Mouse (Mus musculus) limb, embryonic 14.5 days (tissue): ENCODE data around the gene Ccl22. TPM values are rescaled to one million over a fixed set of nuclear protein-coding genes. Genes with fewer than 3 reads are reported as not detected.

Experiments used
- ATAC-seq: fragments of 200-750 bp; cut with Nextera tagmentation; 2 replicates; pipeline ENCODE4 v1.8.0; 2017; ENCODE audit warnings: low read depth, moderate number of reproducible peaks, moderate TSS enrichment; ENCODE audit not compliant: low FRiP score
- DNase-seq: peaks from one replicate; pipeline ENCODE4 v3.0.0-alpha.2; 2015; ENCODE audit warnings: low spot score
- H3K27ac ChIP-seq: fragments of 300-500 bp; sonication (generic); replicated peaks from 2 replicates; pipeline ENCODE4 v1.5.1; 2014; ENCODE audit warnings: low read depth, mild to moderate bottlenecking, low read length, moderate library complexity, mixed read lengths
- H3K27me3 ChIP-seq: fragments of 300-500 bp; sonication (generic); 2 replicates; pipeline ENCODE4 v1.6.1; 2014; ENCODE audit warnings: low read length, mixed read lengths; ENCODE audit not compliant: control insufficient read depth, insufficient read depth
- H3K36me3 ChIP-seq: fragments of 300-500 bp; sonication (generic); 2 replicates; pipeline ENCODE4 v1.6.1; 2014; ENCODE audit warnings: mild to moderate bottlenecking, low read length, moderate library complexity, mixed read lengths; ENCODE audit not compliant: control insufficient read depth, insufficient read depth
- H3K4me1 ChIP-seq: fragments of 300-500 bp; sonication (generic); 2 replicates; pipeline ENCODE4 v1.6.1; 2014; ENCODE audit warnings: antibody characterized with exemption, low read length, mixed read lengths; ENCODE audit not compliant: control insufficient read depth, insufficient read depth
- H3K4me2 ChIP-seq: fragments of 300-500 bp; sonication (generic); replicated peaks from 2 replicates; pipeline ENCODE4 v1.6.1; 2014; ENCODE audit warnings: low read depth, mild to moderate bottlenecking, low read length, moderate library complexity; ENCODE audit not compliant: severe bottlenecking
- H3K4me3 ChIP-seq: fragments of 300-500 bp; sonication (generic); replicated peaks from 2 replicates; pipeline ENCODE4 v1.5.1; 2014; ENCODE audit warnings: low read length
- H3K9ac ChIP-seq: fragments of 300-500 bp; sonication (generic); 2 replicates; pipeline ENCODE4 v1.6.1; 2014; ENCODE audit warnings: mild to moderate bottlenecking, low read depth, low read length, moderate library complexity; ENCODE audit not compliant: severe bottlenecking
- H3K9me3 ChIP-seq: fragments of 300-500 bp; sonication (generic); 2 replicates; pipeline ENCODE4 v1.6.1; 2016; ENCODE audit warnings: low read length; ENCODE audit not compliant: control insufficient read depth
- POLR2A ChIP-seq: fragments of 200-500 bp; IDR thresholded peaks from 2 replicates; pipeline ENCODE4 v1.8.0; 2012; ENCODE audit warnings: inconsistent platforms, mild to moderate bottlenecking, moderate library complexity, borderline replicate concordance; ENCODE audit not compliant: insufficient read depth, insufficient read length; ENCODE audit errors: extremely low read depth
- WGBS: fragments of 180-500 bp; shearing (Covaris S2); extraction: QIAGEN DNeasy Blood & Tissue Kit; methylation state at CpG from one replicate; pipeline ENCODE4 v1.1.7; 2014; 5-methylcytosine and 5-hydroxymethylcytosine counted together
- polyA plus RNA-seq, 2 experiments: library from polyadenylated mRNA; depleted of rRNA in 1 of 2; stranded (reverse) in 1 of 2; unstranded in 1 of 2; fragments of >200 nt; fragmentation: Nextera tagmentation in 1 of 2; extraction: Ambion mirVana in 1 of 2; gene quantifications; 2 replicates each; pipeline versions ENCODE4 v1.2.1 to v1.2.3; 2012 to 2014

Ccl22 gene
- polyA plus RNA-seq, 2 experiments, result 0.14 TPM; not detected in 1

- Histone ChIP-seq H3K9me3 (no peaks in the 10 kb centered on the region), H3K27me3 (no peaks in the 10 kb centered on the region), H3K4me1 (no peaks in the 10 kb centered on the region), H3K27ac (no peak overlapping the region), H3K4me2 (no peak overlapping the region), H3K9ac (no peak overlapping the region), H3K4me3 (no peak overlapping the region), H3K36me3 (no peaks in the 10 kb centered on the region)
- DNase-seq, result no peak
- 73% methylated on average over 9 of the region's 9 CpGs for WGBS
- no peak for ATAC-seq
- TF ChIP-seq POLR2A, result no peak
Measured at GRCm38 (mm10) chr8:94744972-94745371, 418 bp upstream of the Ccl22 start.

DNA sequence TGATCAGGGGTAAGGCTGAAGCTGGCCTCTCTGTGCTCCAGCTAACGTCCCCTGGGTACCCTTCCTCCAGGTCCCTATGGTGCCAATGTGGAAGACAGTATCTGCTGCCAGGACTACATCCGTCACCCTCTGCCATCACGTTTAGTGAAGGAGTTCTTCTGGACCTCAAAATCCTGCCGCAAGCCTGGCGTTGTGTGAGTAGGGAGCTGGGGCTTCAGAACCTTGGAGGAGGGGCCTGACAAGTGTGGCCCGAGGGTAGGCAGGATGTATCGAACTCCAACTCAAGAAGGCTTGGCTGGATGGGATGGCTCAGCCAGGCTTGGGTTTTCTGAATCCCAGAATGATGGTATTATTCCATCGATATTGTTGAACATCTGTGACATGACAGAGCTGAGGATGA, 1.4 kb downstream of the Ccl22 start:
- H3K4me3 ChIP-seq, result no peak overlapping the region
- no peak overlapping the region for H3K27ac ChIP-seq
- no peak for ATAC-seq
- TF ChIP-seq POLR2A, result no peak
- no peaks in the 10 kb centered on the region for H3K36me3 ChIP-seq
- 81% methylated on average over 8 of the region's 8 CpGs for WGBS
- H3K9me3 ChIP-seq, result no peaks in the 10 kb centered on the region
- no peaks in the 10 kb centered on the region for H3K27me3 ChIP-seq
- H3K9ac ChIP-seq, result no peak overlapping the region
- no peak for DNase-seq
- H3K4me2 ChIP-seq, result no peak overlapping the region
- H3K4me1 ChIP-seq, result no peaks in the 10 kb centered on the region

GRCm38 (mm10) chr8:94748363-94748762, 3.0 kb downstream of the Ccl22 start:
- no peak overlapping the region for H3K4me2 ChIP-seq
- ATAC-seq (no peak), DNase-seq (no peak)
- H3K4me1 ChIP-seq, result no peaks in the 10 kb centered on the region
- TF ChIP-seq POLR2A, result no peak
- H3K9me3 ChIP-seq, result no peaks in the 10 kb centered on the region
- WGBS, result 64% methylated on average over 4 of the region's 4 CpGs
- no peak overlapping the region for H3K9ac ChIP-seq
- H3K27me3 ChIP-seq, result no peaks in the 10 kb centered on the region
- H3K36me3 ChIP-seq, result no peaks in the 10 kb centered on the region
- H3K4me3 ChIP-seq, result no peak overlapping the region
- H3K27ac ChIP-seq, result no peak overlapping the region

GRCm38 (mm10) chr8:94749942-94750341, 4.6 kb downstream of the Ccl22 start:
- Histone ChIP-seq H3K9me3 (no peaks in the 10 kb centered on the region), H3K4me2 (no peak overlapping the region), H3K4me1 (no peaks in the 10 kb centered on the region), H3K9ac (no peak overlapping the region), H3K27me3 (no peaks in the 10 kb centered on the region), H3K4me3 (no peak overlapping the region), H3K36me3 (no peaks in the 10 kb centered on the region), H3K27ac (no peak overlapping the region)
- no peak for TF ChIP-seq POLR2A
- no peak for DNase-seq
- no peak for ATAC-seq
- WGBS, result 79% methylated on average over 3 of the region's 3 CpGs

DNA sequence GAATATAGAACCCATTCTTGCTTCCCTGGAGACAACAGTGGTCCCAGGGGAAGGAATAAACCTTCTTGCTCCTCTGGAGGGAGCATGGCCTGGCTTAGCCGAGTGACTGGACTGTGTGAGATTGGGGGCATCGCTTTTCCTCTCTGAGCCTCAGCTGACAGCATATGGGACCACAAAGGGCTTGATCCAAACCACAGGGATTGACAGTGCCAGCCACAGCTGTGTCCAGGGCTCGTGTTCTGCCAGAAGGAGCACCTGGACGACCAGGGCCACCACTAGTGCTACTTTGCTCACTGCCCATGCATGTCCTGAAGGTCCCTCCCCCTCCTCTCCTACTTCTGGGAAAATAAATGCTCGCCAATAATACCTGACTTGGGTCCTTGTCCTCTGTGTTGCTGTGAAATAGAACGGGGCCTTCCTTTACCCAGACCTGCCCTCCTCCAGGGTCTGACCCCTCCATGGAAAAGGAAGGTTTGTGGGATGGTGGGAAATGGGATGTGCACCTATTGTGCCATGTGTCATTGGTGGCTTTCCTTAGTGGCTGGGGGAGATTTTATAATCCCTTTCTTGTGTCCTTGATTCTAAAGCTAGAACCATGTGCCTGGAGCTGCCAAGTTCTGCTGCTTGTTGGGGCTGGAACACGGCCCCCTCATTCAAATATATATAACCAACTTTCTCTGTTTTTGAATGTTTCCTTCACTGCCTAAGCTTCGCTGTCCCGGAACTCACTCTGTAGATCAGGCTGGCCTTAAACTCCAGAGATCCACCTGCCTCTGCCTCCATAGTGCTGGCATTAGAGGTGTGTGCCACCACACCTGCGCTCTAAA, 5.8 kb downstream of the Ccl22 start:
- Histone ChIP-seq H3K36me3 (no peaks in the 10 kb centered on the region), H3K9ac (no peak overlapping the region), H3K27ac (no peak overlapping the region), H3K4me1 (no peaks in the 10 kb centered on the region), H3K4me3 (no peak overlapping the region), H3K27me3 (no peaks in the 10 kb centered on the region), H3K4me2 (no peak overlapping the region), H3K9me3 (no peaks in the 10 kb centered on the region)
- TF ChIP-seq POLR2A, result no peak
- ATAC-seq (no peak), DNase-seq (no peak)
- 79% methylated on average over 10 of the region's 10 CpGs for WGBS
